Mouse (Mus musculus) liver, postnatal 0 days (tissue): ENCODE measurements around the gene Cux1.

Experiments used
- CTCF ChIP-seq: sonication (generic); IDR thresholded peaks from 2 replicates; pipeline ENCODE4 v1.5.1; 2016; ENCODE audit warnings: antibody characterized with exemption, low read depth
- EP300 ChIP-seq: IDR thresholded peaks from 2 replicates; pipeline ENCODE4 v1.6.1; 2016; ENCODE audit warnings: antibody characterized with exemption, low read depth, mild to moderate bottlenecking

- no peak for TF ChIP-seq EP300
- no peak for TF ChIP-seq CTCF
These were observed 98.0 kb downstream of the Cux1 start for GRCm38 (mm10) chr5:136469301-136469700.
